Mouse (Mus musculus): ENCODE data around the gene Alg3.

Gene Alg3

DNA sequence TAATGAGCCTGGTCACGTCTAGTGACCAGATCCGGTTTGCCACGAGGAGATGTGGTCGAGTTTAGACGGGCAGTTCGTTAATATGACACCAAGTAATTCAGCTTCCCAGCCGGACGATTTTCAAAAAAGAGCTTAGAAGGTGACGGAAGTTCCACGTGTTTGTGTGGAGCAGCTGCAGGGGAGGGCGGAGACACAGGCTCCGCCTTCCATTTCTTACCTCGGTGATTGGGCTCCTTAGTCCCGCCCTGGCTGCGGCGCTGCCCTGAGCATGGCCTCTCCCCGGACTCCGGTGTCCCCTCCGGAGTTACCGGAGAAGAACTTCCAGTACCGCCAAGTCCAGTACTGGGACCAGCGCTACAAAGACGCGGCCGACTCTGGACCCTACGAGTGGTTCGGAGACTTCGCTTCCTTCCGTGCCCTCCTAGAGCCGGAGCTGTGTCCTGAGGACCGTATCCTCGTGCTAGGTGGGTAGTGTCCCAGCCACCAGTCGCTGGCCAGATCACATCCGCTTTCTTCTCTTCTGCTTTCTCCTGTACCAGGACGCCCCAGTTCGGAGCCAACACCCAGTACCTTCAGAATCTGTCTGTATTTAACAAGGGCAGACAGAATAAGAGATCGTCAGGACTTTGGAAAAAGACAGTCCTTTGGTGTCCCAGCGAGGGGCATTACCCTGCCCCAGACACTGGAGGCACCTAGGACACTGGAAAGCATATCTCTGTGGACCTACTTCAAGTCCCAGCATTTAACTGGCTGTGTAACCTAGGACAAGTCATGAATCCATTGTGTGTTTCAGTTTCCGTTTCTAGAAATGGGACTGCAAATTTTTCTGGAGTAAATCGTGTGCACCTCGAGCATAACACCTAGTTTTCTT is at the start of gene Alg3, which contains the start of the genes Eef1akmt4 and Gm49333:
TSS of gene Alg3 (minus strand) at position 379 of the 871 bp plus-strand sequence.
TSS of gene Eef1akmt4 (plus strand) at position 237 of the 871 bp plus-strand sequence.
TSS of gene Gm49333 (plus strand) at position 254 of the 871 bp plus-strand sequence.
- DNase-seq = peak; percentile 82

DNA sequence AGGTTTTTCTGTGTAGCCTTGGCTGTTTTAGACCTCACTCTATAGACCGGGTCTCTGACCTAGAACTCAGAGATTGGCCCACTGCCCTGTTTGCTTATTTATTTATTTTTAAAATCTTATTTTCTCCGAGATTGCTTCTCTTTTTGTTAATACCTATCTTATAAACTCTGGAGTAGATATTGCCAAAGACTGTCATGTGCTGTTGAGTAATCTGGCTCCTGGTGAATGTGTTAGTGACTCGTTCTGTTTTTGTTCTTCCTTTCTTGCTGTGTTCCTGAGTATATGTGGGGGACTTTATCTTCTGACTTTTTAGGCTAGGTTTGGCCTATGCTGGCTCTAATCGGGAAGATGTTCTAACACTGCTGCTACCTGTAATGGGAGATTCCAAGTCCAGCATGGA is 46.1 kb upstream of the Alg3 start:
- no peak for DNase-seq

DNA sequence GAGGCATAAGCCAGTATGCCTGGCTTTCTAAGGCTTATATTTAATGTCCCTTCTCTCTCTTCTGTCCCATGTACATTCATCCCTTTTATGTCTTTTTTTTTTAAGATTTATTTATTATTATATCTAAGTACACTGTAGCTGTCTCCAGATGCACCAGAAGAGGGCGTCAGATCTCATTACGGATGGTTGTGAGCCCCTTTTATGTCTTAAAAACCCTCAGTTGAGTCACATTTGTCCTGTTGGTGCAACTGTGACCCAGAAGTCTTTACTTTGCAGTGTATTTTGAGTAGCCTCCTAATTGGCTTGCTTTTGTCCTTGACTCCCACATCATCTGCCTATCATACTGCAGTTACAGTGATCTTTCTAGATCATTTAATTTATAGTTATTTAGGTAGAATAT is 41.8 kb upstream of the Alg3 start:
- DNase-seq = no peak

DNA sequence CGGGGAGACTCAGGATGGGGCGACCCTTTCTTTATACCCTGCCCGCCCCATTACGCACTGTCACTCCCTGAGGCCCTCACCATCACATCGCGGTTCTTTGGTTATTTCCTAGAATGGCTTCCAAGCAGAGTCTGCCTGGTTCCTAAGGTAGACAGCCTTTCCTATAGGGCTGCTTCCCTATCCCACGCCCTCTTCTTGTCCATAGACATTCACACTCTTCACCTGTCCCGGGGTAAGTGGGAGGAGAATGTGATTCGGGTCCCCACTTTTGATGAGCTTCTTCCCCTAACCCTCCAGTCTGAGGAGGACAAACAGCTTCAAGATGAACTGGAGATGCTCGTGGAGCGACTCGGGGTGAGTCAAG is 40.4 kb upstream of the Alg3 start:
- DNase-seq = no peak

DNA sequence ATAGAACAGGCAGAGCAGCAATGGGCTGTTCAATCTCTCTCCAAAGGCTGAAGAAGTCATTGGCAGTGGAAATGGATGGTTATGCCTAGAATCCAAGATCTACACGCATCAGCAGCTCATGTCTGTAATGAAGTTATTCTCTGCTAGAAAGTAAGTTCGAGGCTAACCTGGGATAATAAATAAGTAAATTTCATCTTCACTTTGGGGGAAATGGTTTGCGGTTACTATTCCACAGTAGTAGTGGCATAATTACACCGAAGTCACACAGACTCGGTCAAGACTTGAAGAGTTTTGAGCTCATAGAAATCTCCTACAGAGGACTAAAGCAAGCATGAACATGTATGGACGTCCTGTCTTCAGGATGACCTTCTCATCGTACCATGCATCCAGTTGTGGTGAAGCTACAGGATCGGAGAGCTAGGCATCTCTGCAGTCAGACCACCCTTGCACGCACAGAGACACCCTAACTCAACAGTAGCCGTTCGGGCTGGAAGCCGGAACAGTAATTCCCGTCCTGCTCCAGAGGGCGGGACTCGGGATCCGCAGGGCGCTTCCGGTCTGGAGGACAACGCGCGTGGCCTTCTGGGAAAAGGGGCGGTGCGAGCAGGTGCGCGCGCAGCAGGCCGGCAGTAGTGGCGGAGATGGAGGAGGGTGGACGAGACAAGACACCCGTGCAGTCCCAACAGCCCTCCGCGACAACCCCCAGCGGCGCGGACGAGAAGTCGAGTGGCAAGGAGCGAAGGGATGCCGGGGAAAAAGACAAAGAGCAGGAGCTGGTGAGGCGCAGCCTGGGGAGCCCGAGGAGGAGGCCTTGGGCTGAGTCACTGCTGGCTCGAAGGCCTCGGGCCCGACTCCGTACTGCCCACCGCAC is 39.8 kb upstream of the Alg3 start, which contains the start of gene Psmd2:
TSS of gene Psmd2 (plus strand) at position 577 of the 871 bp plus-strand sequence.
- peak; percentile 98 for DNase-seq

DNA sequence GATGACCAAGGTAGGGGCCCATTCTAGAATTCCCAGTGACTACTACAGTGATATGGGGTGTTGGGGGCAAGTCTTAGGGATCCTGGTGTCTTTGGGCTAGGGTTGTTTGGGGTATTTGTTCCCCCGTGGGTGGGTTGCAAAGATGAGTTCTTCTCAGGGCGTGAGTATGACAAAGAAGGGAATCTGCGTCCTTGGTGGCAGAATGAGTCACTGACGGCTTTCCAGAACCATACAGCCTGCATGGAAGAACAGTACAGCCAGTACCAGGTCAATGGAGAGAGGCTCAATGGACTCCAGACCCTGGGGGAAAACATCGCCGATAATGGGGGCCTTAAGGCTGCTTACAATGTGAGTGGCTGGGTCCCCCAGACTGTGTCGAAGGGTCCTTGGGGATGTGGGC is 32.4 kb upstream of the Alg3 start:
- no peak for DNase-seq

DNA sequence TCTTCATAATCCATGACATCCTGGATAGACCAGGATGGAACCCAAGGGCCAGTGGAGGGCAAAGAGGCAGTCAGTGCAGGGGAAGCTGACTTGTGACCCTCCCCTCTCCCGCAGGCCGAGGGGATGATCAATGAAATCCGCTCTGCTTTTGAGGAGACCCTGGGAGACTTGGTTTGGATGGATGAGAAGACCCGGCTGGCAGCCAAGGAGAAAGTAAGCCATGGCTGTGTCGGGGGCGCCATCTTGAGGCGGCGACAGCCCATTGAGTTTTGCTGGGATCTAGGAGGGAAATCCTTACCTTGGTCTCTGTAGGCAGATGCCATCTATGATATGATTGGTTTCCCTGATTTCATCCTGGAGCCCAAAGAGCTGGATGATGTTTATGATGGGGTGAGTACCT is 30.6 kb upstream of the Alg3 start:
- DNase-seq = peak; percentile 78

DNA sequence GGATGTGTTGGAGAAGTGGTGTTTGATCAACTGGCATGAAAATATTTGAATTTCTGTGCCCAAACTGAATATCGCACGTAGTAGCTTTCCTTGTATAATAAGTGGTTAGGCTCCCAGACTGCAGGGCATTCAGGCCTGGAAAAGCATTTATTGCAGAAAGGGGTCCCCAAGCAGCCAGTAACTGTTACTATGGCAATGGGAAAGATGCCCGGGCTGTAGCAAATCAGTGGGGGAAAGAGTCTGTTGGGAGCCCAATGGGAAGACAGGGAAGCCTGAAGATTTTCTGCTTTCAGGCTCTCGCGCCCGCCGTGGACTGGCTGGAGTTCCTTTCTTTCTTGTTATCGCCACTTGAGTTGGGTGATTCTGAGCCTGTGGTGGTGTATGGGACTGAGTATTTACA is 26.8 kb upstream of the Alg3 start:
- no peak for DNase-seq

DNA sequence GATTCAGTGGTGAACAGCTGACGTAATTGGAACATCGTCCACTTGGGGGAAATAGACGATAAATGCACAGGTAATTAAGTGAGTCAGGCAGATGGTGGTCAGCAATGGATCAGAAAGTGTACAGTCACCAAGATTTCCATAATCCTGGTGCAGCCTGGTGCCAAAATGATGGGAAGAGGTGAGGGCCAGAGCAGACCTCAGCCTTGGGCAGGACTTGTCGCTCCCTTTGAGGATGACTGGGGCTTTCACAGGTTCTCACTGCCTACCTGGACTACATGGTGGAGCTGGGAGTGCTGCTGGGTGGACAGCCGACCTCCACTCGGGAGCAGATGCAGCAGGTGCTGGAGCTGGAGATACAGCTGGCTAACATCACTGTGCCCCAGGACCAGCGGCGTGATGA is 25.9 kb upstream of the Alg3 start:
- no peak for DNase-seq

DNA sequence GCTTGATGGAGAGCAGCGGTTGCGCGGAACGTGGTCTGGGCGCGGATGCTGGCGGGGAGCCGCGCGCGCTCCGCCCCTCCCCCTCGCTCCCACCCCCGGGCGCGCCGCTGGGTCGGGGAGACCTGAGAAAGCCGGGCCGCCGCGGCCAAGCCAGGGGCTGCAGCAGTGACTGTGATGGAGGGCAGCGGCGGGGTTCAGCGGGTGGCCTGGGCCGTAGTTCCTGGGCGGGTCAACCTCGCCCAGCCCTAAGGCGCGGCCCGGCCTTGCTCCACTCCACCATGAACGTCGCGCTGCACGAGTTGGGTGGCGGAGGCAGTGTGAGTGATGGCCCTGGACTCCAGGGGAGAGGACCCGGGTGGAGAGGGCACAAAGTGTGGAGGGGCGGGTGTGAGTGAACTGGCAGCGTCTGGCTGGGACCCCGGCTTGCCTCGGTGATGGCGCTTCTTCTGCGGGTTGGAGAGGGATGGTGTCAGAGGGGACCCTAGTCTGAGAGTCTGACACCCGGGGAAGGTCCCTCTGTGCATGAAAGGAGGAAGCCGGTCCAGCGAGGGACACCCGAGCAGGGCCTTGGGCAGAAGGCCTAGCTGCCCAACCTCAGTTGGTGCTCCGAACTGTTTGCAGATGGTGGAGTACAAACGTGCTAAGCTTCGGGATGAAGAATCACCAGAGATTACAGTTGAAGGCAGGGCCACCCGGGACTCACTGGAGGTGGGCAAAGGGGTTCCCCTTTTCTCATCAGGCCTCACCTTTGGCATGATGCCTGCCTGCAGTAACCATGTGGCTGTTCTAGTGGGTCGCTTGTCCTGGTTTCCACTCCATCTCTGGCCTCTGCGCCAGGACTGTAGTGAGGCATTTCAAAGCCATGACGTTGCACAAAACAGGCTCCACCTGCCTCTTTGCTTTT is 18.4 kb upstream of the Alg3 start, which contains the start of gene Ece2:
TSS of gene Ece2 (plus strand) at position 98 of the 904 bp plus-strand sequence.
- DNase-seq = peak; percentile 4

DNA sequence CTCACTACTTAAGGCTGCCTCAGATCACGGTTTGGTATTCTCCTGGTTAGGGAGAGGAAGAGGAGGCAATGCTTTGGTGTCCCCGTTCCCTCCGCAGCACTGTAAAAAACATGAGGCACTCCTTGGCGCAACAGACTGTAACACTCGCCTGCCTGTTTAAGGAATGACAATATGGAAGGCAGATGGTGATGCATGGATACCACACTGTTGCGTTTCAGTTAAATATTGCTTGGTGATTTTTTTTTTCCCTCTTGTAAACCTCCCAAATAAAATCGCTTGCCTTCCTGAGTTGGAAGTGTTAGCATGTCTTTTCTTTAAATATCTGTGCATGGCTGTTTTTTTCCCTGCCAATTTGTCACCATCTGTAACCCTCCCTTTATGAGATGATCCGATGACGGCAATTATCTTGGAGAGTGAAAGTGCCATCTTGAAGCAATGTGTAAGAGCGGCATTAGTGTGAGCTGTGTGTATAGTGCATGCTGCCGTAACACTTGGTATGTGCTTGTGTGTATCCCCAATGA is 17.4 kb upstream of the Alg3 start:
- DNase-seq = no peak

DNA sequence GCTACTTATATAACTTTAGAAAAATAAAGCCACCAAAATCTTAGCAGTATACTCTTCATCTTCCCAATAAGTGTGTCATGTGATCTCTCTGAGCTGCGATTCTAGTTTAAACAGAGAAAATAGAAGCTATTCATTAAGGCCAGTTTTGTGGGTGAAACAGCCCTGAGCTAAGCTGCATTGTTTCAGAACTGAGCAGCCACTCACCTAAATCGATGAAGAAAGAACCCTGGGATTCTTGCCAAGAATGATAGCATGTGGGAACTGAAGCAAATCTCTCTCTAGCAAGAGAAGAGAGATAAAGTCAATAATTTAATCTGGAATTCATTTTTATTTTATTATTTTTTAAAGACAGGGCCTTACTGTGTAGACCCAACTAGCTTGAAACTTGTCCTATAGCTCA is 11.7 kb upstream of the Alg3 start:
- DNase-seq = no peak

DNA sequence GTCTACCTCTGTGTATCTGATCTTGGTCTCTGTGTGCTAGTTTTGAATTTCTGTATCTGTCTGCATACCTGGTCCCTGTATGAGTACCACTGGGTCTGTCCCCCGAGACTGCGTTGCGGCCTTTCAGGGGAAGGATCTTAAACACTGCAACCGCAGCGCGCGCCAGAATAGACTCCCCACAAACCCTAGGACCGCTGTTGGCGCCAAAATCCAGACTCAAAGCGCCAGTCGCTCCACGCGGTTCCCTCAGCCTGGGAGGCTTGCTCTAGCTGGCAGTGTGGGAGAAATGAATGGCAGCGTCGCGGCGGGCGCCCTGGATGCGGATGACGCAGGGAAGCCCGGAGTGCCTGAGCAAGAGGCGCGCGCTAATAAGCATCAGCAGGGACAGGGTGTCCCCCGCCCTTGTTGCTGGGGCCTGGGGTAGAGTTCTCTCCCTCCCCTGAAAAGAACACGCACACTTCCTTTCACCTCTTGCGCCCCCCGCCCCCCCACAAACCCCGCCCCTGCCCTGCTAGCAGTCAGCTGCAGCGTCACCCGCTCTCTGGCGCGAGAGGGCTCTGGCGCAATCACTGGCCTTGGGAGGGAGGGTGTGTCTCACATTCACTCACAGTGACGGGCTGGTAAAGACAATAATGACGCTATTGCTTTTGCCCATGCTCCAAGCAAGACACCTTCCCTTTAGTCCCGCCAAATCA is 10.6 kb upstream of the Alg3 start:
- peak; percentile 61 for DNase-seq

DNA sequence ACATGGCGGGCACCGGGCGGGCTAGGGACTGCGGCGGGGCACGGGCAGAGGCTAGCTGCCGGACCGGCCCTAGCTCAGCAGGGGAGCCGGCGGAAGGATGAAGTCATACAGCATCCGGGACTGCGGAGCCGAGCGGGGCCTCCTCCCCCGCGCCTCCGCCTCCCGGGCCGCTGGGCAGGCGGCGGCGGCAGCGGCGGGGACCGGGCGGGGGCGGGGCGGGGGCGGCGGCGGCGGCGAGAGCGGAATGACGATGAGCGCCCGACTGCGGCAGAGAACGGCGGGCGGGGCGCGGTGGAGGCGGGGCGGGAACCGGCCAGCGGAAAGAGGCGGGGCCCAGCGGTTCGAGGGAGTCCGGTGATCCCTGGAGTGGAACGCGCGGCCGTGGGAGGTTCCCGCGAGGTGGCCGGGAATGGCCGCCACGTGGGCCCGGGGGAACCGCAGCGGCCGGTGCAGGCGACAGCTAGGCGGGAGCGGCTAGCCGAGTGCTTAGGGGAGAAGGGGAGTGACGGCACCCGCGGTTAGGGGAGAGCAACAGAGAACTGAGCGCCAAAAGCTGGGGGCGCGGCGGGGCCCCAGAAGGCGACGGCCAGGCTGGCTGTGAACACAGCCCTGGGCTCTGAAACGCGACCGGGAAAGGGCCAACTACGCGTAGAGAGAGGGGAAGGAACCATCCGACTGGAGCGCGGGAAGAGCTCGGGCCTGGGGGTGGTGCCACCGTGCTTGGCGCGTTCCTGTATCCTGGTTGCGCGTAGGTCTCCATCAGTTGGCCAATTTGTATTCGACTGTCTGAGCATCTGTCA is 9.9 kb upstream of the Alg3 start, which contains the start of gene Camk2n2:
TSS of gene Camk2n2 (minus strand) at position 97 of the 800 bp plus-strand sequence.
- peak; percentile 67 for DNase-seq

DNA sequence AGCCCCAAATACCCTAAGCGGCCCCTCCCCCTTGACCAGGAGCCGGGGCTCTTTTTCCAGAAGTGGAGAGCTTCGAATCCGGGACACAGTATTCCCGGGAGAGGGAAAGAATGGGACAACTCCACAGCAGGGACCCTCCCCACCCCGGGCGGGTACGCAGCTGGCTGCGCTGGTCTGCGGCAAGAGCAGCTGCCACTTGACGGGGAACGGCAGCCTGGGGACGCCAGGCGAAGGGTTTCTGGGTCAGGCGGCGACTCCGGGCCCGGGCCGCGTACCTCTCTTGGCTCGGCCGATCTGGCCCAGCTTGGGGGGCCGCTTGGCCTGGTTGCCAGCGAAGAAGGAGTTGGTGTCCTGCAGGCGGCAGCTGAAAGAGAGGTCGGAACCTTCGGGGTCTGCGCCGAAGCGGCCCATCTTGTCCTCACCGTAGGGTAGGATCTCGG is 9.2 kb upstream of the Alg3 start:
- DNase-seq = no peak

DNA sequence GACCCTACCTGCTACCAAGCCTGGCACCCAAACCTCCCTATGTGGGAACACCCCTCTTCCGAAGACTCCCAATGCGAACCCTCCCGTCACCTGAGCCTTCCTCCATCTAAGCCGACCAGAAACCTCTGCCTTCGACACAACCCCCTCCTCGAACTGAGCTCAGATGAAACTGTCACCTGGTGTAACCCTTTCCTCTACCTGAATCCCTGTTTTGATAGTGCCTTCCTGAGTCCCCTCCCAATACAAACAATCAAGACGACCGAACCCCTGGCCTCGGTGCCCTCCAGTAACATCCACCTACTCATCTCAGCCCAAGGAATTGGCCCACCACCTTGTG is 8.8 kb upstream of the Alg3 start:
- no peak for DNase-seq

DNA sequence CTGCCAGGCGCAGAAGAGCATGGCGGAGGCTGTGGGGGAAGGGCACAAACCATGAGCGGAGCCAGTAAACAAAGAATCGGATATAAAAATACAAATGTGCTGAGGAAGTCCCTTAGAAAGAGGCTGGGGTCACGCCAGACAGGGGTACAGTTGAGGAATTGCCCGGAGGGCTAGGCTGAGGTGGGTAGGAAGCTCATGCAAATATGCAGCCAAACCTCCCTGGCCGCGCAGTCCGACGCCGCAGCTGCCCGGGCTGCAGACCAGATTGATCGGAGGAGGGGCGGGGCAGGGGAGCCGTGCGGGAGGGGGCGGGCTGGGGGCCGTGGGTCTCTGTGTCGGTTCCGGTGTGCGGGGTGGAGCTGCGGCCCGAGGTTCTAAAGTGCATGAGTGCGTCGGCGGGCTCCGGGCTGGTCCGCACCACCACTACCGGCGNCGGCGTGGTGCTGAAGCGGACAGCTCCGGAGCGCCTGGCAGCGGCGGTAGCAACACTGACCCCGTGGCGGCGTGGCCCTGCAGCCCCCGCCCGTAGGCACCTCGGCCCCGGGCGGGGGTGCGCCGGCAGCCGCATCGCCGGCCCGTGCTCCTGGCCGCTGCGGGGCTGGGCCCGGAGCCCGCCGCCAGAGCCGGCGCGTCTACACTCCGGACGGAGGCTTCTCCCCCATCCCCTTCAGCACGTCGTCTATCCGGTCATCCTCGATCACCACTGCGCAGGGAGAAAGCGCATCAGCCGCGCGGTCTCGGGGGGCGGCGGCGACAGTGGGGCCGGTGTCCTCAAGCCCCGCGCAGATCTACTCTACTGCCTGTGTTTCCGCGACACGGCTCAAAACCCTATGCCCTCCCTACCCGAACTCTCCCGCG is 8.2 kb upstream of the Alg3 start:
- peak; percentile 26 for DNase-seq

DNA sequence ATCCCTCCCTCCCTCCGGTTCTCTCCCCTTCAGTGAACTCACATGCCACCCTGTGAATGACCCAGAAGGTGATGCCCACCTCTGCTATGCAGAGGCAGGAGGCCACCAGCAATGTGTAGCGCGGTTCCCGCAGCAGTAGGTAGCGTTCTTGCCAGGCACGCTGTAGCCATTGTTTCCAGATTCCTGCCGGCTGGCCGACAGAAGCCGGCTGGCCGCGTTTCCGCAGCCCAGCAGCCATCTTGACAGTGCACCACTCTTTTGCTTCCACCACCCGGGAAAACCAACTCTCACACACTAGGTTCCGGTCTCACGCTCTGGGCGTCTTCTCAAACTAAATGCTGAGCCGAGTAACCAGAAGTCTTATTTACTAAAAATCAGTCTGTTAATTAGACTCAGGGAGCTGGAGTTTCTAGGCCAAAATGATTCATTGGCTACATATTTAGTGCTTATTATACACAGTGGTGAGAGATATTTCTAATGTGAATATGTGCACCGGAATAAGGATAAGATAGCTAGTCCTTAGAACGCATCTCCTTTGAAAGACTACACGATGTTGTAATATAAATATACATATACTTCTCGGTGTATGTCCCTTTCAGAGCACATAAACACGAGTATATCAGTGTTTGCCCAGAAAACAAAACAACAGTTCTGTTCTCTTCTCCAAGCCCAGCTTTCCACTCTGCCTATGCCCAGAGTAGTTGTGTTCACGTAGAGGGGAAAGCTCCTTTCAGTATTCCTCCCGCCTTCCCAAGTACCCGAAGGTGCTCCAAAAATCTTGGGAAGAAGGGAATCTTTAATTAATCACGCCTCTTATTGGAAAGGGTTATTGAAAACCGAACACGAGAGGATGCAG is 806 bp downstream of the Alg3 start:
- DNase-seq = peak; percentile 69

DNA sequence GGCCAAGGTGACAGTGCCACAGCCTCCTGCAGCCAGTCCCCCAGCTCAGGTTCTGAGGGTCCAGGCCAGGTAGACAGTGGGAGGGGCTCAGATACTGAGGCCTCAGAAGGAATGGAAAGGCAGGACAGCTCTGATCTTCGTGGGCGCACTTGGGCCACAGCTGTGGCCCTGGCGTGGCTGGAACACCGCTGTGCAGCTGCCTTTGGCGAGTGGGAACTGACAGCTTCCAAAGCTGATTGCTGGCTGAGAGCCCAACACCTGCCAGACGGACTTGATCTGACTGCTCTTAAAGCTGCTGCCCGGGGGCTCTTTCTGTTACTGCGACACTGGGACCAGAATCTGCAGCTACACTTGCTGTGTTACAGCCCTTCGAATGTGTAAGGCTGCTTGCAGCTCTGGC is 6.8 kb downstream of the Alg3 start:
- DNase-seq = no peak
